Mouse (Mus musculus) brain, embryonic 14.5 days (tissue): ENCODE results near the gene Wwc2.

Experiments used
- CTCF ChIP-seq: fragments of 200-500 bp; IDR thresholded peaks from 2 replicates; pipeline ENCODE4 v1.5.1; 2012; ENCODE audit warnings: inconsistent platforms, mild to moderate bottlenecking, moderate library complexity, borderline replicate concordance; ENCODE audit not compliant: insufficient read depth, insufficient read length; ENCODE audit errors: extremely low read depth
- POLR2A ChIP-seq: fragments of 200-500 bp; IDR thresholded peaks from 2 replicates; pipeline ENCODE4 v1.6.1; 2012; ENCODE audit warnings: mild to moderate bottlenecking, inconsistent platforms, borderline replicate concordance; ENCODE audit not compliant: poor library complexity, insufficient read depth, insufficient read length, severe bottlenecking; ENCODE audit errors: extremely low read depth

- TF ChIP-seq CTCF (no peak), POLR2A (no peak)
Observed at GRCm38 (mm10) chr8:48038261-48038934, 47.7 kb upstream of the Wwc2 start.
